Mouse (Mus musculus): ENCODE data around the gene Lrig3. TPM values are rescaled to one million over a fixed set of nuclear protein-coding genes. Genes with fewer than 3 reads are reported as not detected.

Lrig3 gene
- polyA plus RNA-seq (2012; rRNA removed) = 6.2 and 7.5 TPM in 2 replicates

GRCm38 (mm10) chr10:125965968-125966480 lies at the start of gene Lrig3:
TSS of gene Lrig3 (plus strand) at chr10:125966168.
- DNase-seq (ENCODE audit: low read depth) = no peak

GRCm38 (mm10) chr10:125916781-125917180 lies 49.2 kb upstream of the Lrig3 start:
- no peak for DNase-seq (ENCODE audit: low read depth)

- DNase-seq (ENCODE audit: low read depth) = no peak
These were observed 48.5 kb upstream of the Lrig3 start for GRCm38 (mm10) chr10:125917436-125917871.

- no peak for DNase-seq (ENCODE audit: low read depth)
These were observed 47.0 kb upstream of the Lrig3 start for GRCm38 (mm10) chr10:125918994-125919393.

- DNase-seq (ENCODE audit: low read depth) = no peak
These were observed 44.1 kb upstream of the Lrig3 start for GRCm38 (mm10) chr10:125921654-125922446.

- DNase-seq (ENCODE audit: low read depth) = no peak
These were observed 36.0 kb upstream of the Lrig3 start for GRCm38 (mm10) chr10:125929961-125930360.

- no peak for DNase-seq (ENCODE audit: low read depth)
These were observed 32.6 kb upstream of the Lrig3 start for GRCm38 (mm10) chr10:125933388-125933787.

- DNase-seq (ENCODE audit: low read depth) = no peak
These were observed 31.9 kb upstream of the Lrig3 start for GRCm38 (mm10) chr10:125934095-125934494.

- no peak for DNase-seq (ENCODE audit: low read depth)
These were observed 28.2 kb upstream of the Lrig3 start for GRCm38 (mm10) chr10:125937517-125938497.

GRCm38 (mm10) chr10:125938528-125939402 lies 27.2 kb upstream of the Lrig3 start:
- no peak for DNase-seq (ENCODE audit: low read depth)

GRCm38 (mm10) chr10:125940316-125941059 lies 25.5 kb upstream of the Lrig3 start:
- DNase-seq (ENCODE audit: low read depth) = no peak

- DNase-seq (ENCODE audit: low read depth) = no peak
These were observed 22.9 kb upstream of the Lrig3 start for GRCm38 (mm10) chr10:125943098-125943497.

GRCm38 (mm10) chr10:125944762-125945504 lies 21.0 kb upstream of the Lrig3 start:
- DNase-seq (ENCODE audit: low read depth) = no peak

- DNase-seq (ENCODE audit: low read depth) = no peak
These were observed 17.0 kb upstream of the Lrig3 start for GRCm38 (mm10) chr10:125948842-125949474.

GRCm38 (mm10) chr10:125951633-125952032 lies 14.3 kb upstream of the Lrig3 start:
- no peak for DNase-seq (ENCODE audit: low read depth)

GRCm38 (mm10) chr10:125954343-125954742 lies 11.6 kb upstream of the Lrig3 start:
- DNase-seq (ENCODE audit: low read depth) = no peak

GRCm38 (mm10) chr10:125954747-125955530 lies 11.0 kb upstream of the Lrig3 start:
- no peak for DNase-seq (ENCODE audit: low read depth)

- no peak for DNase-seq (ENCODE audit: low read depth)
These were observed 4.4 kb upstream of the Lrig3 start for GRCm38 (mm10) chr10:125961411-125962107.

All from gonadal fat pad, adult 2 months (tissue).